Mouse (Mus musculus) c-Kit-positive CD71-negative TER-119-negative erythroid progenitor cells, embryonic 14.5 days (primary cell): Measurements from ENCODE around the gene Kitl.

ENCODE experiments used
- DNase-seq: peaks from one replicate; pipeline ENCODE4 v3.0.0-alpha.2; 2013; ENCODE audit warnings: low read depth

Gene Kitl

DNA sequence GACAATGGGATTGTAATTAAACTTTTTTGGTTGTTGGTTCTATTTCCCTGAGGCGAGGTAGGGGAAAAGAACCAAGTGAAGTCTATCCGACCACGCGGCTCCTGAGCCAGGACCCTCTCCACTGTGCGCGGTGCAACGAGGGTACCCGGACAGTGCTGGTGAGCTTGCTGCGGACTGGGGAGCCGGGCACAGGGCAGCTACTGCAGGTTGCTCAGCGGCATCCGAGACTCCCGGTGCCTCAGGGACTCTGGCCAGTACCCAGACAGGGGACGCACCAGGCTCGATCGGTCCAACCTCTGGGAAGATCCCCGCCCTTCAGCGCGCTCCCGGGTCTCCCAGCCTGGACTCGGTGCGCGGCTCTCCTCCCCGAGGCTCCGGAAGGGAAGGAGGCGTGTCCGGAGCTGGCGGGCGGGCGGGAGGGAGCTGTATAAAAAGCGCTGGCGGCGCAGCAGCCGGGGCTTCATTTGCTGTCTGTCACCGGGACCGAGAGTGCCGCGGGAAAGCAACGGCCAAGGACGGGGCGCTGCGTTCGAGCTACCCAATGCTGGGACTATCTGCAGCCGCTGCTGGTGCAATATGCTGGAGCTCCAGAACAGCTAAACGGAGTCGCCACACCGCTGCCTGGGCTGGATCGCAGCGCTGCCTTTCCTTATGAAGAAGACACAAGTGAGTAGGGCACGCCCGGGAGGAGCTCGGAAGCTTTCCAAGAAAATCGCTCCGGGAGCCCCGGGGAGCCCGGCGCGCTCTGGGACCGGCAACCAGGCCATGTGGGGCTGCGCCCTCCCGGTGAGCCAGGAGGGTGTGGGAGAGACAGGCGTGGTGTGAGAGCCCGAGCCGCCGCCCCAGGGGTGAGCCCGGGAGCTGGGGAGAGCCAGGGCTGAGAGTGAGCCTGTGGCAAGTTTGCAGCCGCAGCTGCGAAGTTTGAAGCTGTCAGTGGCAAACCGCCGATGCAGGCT is at the start of gene Kitl:
Gene Kitl (plus strand): TSS at position 261 of the 956 bp plus-strand sequence.
- no peak for DNase-seq

DNA sequence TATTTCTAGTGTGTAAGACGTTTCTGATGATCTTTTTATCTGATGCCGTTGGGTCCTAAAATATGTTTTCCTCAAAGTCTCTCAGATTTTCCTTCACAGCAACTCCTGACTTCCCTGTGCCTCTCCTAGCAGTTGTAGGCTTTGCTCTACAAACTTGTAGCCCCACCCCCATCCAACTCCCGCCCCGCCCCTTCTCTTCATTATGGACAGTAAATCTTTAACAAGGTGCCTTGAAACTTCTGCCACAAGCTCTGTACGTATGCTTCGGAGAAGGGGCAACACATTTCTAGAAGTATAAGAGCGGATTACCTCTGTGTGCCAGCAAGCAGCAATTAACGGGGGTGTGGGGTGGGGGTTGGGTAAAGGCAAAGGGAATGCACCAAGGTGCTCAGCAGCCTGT is 42.6 kb upstream of the Kitl start:
- no peak for DNase-seq

DNA sequence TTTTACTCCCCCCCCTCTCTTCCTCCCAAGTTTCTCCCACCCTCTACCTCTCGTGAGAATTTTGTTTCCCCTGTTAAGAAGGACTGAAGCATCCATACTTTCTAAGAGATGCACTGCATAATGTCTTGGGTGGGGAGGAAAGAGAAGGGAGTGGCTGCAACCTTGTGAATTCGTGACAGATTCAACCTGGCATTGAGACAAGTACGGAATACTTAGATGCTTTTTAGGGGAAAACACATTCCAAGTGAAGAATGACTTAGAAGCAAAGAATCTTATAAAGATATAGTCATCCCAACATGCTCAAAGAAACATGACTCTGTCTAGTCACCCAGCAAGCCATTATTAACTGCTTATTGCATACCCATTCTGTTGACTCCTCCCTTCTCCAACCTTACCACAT is 35.3 kb upstream of the Kitl start:
- DNase-seq: no peak

DNA sequence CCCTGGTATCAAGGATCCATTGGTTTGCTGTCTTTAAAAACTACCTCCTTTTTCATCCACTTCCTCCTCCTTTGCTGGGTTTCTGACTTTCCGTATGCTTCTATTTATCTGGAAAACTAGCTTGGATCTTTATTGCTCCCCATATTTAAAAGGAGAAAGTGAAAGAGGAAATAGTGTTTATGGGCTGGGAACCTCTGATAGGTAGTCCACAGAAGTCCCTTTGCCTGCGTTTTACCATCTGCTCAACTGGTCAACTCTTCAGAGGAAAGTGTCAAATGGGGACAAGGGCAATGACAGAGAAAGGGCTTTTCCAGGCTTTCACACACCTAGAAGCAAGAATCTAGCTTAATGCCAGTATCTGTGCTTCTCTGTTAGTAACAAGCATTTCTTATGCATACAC is 34.5 kb upstream of the Kitl start:
- no peak for DNase-seq

DNA sequence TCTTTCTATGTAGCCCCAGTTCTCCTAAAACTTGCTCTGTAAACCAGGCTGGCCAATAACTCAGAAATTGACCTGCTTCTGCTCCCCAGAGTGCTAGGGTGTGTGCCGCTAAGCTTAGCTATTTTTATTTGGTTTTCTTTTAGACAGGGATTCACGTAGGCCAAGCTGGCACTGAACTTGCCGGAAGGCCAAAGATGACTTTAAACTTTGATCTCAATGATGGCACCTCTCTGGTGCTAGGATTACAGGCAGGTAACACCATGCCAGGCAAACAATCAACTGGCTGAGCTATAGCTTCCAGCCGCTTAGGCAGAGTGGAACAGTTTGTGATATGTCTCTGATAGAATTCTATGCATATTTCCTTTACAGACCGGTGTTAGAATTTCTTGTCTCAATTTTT is 33.5 kb upstream of the Kitl start:
- no peak for DNase-seq

DNA sequence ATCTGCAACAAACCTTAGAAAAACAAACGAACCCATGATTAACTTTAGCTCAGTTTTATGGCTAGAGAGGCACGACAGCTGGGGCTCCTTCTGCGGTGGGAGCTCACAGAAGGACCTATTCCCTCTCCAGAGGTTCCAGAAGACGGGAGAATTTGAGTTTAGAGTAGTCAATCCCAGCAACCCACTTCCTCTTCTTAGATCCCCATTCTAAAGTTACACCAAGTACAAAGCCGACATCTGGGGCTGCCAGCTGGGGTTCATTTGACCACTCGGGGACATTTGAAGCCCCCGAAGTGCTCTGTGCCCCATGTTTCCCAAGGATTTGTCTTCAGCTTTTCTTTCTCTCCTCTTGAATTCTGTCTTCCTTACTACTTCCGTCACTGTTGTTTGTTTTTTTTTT is 28.7 kb upstream of the Kitl start:
- DNase-seq: no peak

DNA sequence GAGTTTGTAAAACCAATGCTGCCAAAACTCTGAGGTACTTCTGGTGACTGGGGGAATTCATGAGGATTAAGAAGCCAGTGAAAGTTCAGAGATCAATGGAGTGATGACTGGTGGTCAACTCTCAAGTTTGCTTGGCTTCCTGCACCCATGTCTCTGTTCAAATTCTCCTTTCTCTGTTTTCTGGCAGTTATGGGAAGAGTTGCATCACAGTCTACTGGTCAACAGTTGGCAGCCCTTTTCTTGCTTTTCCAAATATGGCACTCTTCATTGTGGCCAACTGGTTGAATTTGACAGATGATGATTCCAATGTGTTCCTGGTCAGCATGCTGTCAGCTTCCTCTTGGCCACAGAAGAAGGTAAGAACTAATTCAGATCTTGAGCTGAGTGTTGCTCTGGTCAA is 25.7 kb upstream of the Kitl start:
- no peak for DNase-seq

DNA sequence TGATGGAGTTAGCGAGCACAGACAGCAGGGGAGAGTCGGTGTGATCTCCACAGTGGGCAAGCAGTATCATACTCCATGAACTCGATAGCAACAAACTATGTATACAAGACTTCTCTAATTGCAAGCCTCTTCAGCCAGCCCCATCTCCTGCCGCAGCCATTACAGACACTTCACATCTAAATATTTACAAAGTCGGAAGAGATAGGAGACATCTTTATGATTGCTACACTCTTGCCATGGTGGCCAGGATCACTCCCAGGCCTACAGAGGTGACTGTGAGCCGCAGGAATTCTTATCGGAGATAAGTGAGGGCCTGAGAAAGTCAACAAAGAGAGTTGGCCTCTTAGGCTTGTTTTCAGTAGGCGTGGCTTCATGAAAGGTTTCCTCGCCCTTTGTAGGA is 23.3 kb upstream of the Kitl start:
- no peak for DNase-seq

DNA sequence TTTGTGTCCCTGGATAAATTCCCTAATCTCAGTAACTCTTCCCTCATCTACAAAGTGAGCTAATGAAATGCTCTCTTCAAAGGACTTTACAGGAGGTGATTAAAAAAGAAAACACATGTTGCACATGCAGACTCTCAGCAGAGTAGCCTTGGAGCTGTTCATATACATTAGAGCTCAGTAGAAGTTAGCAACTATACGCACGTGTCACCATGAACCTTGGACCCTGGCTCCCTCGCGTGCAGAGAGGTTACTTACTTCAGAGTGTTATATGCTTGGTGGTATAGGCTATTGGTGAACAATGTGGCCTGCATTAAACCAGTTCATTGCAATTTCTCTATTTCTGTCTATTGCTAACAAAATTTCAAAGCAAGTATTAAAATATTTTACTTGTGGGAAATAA is 14.0 kb upstream of the Kitl start:
- DNase-seq: no peak

DNA sequence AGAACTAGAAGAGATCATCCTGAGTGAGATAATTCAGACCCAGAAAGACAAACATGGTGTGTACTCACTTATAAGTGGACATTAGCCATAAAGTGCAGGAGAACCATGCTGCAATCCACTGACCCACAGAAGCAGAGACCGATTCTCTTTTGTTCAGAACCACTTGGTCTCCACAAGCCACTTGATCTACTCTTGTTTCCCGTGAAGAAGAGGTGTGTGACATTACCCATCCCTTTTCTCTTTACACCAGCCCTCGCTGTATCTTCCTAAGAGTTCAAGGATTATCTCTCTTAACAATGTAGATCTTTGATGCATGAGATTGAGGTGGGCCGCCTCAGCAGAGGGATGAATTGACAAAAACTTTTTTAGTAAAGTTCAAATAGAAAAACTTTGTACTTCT is 11.6 kb upstream of the Kitl start:
- DNase-seq: no peak

DNA sequence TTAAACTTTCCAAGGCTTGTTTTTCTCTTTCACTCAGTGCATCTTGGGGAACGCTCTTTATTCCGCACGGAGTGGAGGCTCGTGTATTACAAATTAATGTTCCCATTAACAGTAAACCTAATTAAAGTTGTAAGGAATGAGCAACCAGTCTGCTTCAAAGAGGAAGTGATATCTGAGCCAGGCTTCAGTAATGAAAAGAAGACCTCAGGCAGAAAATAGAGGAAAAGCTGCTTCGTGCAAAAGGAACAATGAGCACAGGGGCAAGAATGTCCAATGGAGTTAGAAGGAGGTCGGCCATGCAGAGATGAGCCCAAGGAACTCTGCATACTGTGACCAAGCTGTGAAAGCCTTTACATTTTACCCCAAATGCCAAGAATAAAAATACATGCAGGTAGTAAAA is 5.7 kb upstream of the Kitl start:
- no peak for DNase-seq

DNA sequence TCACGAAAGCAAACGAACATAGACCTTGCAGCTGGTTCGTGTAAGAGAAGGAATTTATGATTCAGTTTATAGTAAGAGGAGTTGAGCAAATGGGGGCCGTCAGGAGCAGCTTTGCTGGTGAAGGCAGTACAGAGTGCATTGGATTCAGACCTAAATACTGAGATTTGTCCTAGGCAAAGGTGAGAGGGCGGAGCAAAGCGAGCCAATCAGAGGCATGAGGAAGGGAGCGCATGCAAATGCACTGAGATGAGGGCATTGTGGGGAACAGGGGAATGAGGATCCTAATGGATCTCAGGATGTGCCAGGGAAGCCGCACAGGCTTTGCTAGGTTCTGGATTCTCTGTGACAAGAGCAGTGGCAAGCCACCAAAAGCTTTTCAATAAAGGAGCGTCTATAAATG is 5.1 kb upstream of the Kitl start:
- DNase-seq: no peak

DNA sequence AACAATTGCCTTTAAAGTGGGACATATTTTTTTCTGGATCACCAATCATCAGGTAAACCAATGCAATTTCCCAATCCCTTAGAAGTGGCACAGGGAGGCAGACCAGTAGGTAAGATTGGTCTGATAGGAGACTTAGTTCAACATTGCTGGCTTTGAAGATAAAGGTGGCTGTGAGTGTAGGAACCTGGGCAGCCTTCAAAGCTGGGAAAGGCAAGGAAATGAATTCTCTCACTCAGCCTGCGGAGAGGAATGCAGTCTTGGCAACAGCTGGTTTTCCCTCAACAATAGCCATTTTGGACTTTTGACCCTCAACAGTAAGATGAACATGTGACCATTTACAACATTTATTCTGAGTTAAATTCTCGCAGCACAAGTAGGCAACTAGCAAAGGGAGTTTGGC is 1.3 kb upstream of the Kitl start:
- DNase-seq: no peak

DNA sequence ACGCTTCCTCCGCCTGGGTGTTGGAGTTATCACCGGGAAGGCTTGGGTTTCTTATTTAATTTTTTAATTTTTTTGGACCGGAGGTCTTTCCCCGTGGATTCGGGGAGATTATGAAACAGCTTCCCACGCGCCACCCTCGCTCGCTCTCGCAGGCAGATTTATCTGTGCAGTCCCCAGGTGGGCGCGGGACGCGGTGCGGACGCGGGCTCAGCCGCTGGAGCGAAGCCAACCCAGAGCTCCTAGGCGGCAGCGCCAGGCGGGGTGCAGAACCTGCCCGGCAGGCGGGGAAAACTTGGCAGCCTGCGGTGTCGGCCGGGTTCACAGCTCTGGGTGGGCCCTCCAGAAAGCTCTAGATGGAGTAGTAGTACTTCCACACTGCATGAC is 888 bp downstream of the Kitl start:
- no peak for DNase-seq

DNA sequence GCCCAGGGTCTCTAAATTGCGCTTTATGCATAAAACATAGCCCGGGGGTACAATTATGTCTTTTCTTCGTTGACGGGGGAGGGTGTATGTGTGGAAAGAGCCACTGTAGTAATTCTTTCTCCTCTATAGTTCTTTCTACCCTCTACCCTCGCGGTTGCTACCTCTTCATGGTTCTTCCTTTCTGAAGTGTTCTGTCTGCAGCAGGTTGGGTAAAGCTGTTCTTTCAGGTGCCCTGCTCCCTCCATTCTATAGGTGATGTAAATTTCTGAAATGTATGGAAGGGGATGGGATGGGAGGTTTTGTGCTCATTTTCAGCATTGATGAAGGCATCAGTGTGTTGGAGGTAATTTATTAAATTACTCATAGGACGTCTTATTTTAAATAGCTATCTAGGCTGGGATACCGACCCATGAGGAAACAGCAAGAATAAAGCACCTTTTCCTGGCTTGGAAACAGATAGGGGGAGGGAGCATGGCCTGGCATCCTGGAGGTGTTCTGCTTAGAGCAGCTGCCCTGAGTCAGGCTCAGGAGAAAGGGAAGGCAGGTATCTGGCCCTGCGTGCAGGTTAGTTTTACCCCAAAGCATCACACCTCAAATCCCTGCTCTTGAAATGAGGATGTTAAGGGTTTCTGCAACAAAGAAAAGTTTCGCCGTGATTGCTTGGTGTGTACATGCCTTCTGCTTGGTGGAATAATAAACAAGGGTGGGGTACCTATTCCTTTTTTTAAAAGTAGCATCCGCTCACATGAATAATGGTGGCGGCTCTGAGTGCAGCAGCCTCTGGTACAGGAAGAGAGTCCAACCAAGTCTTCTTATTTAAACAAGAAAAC is 1.7 kb downstream of the Kitl start:
- no peak for DNase-seq

DNA sequence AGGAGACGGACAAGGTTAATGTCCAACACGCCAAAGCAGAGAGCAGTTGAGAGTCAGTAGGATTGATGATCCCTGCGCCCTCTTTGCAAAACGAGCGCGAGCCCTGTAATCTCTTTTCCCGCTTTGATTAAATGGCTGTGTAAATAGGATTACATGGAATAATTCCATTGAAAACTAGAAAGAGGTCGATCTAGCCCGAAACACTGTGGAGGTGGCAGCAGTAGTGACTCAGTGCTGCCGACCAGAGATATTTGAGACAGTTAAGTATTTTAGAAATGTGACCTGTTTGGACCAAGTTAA is 2.3 kb downstream of the Kitl start:
- no peak for DNase-seq

DNA sequence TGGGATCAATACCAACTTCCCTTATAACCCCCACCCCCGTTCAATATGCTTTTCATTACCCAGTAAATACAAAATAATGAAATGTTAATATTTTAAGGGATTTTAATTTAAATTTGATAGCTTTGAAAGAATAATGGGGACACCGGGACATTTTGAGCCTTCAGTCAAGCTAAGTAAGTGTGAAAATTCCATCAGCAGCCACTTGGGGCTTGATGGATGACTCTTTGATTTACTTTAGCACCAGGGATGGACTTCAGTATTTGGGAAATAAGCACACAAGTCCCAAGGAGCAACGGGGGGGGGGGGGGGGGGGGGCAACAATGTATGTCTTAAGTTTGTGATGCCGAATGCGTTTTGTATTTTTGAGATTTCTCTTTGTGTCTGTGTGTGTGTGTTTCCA is 3.1 kb downstream of the Kitl start:
- no peak for DNase-seq

DNA sequence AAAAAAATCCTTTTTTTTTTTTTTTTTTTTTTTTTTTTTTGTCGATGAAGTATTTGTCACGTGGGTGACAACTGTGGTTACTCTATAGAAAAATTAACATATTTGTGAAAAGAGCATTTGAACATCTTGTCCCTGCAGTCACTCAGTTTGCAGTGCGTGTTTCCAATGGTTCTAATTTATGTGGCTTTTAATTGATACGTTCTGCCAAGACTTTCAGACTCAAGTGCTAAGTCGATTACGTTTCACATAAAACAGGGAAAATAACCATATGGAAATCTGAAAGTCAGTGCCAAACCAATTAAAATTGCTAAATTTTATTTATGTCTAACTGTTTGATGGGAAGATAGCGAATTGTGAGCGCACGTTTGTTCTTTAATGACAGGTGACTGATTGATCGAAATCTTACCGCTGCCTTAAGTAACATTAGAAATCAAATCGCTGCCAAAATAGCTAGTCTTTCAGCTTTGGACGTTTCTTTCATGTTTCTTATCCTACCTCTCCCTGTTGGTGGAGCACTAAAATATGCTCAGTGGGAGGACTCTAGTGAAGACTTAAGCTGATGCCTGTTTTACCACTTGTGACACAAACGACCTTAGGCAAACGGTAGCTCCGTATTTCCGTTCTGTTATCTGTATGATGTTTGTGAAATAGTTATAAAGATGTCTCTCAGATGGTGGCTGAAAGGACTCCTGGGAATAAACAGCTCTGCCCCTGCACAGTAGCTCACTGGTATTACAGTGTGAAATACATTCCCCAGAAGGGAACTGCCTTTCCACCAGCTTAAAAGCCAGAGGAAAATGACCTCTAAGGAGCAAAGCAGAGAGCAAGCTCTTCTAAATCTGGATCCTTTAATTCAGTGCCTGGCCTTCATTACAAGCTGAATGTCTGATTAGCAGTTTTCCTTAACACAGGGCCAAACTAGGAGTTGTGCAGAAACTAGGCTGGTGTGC is 4.1 kb downstream of the Kitl start:
- no peak for DNase-seq

DNA sequence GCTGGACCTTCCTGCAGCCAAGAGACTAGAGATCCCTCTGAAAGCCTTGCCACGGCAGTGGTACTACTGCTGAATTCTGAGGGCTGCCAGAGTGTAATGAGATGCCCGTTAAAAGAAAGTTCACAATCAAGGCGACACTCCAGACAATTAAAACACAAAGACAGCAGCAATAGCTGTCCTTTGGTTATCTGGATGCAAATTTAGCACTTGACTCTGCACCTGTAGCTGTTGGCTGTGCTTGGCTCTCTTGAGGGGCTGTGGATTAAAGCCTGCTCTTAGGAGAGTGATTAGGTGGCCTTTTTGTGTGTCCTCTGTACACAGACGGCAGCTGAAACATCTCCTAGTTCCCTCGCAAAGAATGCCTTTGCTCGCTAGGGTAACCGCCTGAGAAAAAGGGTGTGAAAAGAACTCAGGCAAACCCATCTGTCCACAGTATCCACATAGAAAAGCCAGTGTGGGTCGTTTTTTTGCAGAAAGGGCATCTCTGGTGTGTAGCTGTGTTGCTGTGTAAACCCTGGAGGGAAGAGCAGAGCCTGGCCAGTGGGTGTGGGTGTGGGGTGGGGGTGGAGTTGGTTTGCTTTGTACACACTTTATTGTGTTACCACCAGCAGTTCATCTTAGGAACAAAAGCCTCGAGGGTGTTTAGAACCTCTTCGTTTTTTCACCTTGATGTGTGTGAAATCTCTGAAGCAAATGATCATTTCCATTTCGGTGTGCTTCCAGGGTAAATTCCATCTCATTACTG is 6.8 kb downstream of the Kitl start:
- no peak for DNase-seq

DNA sequence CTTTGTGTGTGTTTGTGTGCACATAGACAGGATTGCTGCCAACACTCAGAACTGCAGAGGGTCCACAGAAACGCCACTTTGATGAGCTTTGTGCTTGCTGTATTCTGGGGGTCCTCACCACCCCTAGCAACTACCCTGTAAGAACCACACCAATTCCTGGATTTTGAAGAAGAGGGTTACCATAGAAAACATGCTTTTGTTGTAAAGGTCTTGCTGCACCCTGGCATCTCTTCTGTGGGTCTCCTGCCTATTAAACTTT is 7.3 kb downstream of the Kitl start:
- DNase-seq: no peak

DNA sequence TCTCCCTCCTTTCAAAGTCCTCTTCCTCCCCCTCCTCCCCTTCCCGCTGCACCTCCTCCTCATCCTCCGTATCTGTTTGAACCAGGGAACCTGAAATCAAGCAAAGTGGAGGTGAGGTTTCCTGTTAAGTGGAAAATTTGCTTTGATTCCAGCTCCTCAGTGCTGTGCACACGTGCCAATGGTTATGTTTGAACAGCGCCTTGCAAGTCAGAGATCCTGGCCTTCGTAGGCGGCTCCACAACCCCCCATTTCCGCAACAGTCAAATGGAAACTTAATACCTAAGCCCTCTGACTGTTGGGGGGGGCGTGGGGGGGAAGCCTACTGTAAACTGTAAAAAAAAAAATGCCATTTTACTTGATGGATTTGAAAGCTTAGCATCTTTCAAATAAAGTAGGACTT is 10.2 kb downstream of the Kitl start:
- no peak for DNase-seq

DNA sequence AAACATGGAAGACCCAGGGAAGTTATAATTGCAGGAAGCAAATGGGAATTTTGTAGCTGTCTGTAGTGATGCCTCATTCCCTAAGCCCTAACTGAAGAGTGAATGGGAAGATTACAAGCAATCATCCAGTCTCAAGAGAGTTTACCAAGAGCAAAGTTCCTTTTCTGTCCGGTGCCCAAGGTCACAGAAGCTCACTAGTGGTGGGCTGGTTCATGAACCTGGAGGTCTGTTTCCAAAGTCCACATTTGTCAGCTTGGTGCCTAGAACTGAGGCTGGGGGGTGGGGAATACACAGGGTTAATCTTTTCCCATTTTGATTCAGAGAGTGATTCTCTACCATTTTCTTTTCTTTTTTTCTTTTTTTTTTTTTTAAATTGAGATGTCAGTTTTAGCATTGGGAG is 11.3 kb downstream of the Kitl start:
- DNase-seq: no peak
